Mouse (Mus musculus) brain, embryonic 14.5 days (tissue): ENCODE data around the gene Ube2f.

Experiments
- CTCF ChIP-seq: fragments of 200-500 bp; IDR thresholded peaks from 2 replicates; pipeline ENCODE4 v1.5.1; 2012; ENCODE audit warnings: inconsistent platforms, mild to moderate bottlenecking, moderate library complexity, borderline replicate concordance; ENCODE audit not compliant: insufficient read depth, insufficient read length; ENCODE audit errors: extremely low read depth
- POLR2A ChIP-seq: fragments of 200-500 bp; IDR thresholded peaks from 2 replicates; pipeline ENCODE4 v1.6.1; 2012; ENCODE audit warnings: mild to moderate bottlenecking, inconsistent platforms, borderline replicate concordance; ENCODE audit not compliant: poor library complexity, insufficient read depth, insufficient read length, severe bottlenecking; ENCODE audit errors: extremely low read depth

GRCm38 (mm10) chr1:91278410-91279119, 28.5 kb downstream of the Ube2f start:
- TF ChIP-seq CTCF, result no peak
- no peak for TF ChIP-seq POLR2A
